Mouse (Mus musculus) urinary bladder, postnatal 4 days (tissue): ENCODE measurements around the gene Capzb.

Experiments
- DNase-seq, 2 experiments: peaks; one replicate each; pipeline ENCODE4 v3.0.0; 2021 to 2022; ENCODE audit warnings: low spot score in 2 of 2

The Capzb gene

DNA sequence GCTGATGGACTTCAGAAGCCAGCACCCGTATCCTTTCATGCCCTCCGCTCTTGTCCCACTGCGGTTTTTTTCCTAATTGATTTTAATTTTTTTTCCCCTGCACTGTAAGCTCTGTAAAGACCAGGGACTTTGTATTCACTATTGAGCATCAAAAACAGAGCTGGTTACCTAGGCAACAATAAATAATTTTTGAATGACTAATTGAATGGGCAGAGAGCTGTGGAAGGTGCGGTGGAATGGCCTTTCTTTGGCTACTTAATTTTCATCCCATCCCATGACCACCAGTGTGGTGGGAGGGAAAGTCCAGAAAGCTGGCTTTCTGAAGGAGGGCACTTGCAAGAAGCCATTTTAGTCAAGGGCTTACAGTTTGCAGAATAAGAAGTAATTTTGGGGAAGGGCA lies 41.6 kb downstream of the Capzb start:
- DNase-seq, result no peak

GRCm38 (mm10) chr4:139235556-139235955 lies 42.9 kb downstream of the Capzb start:
- DNase-seq, result no peak

DNA sequence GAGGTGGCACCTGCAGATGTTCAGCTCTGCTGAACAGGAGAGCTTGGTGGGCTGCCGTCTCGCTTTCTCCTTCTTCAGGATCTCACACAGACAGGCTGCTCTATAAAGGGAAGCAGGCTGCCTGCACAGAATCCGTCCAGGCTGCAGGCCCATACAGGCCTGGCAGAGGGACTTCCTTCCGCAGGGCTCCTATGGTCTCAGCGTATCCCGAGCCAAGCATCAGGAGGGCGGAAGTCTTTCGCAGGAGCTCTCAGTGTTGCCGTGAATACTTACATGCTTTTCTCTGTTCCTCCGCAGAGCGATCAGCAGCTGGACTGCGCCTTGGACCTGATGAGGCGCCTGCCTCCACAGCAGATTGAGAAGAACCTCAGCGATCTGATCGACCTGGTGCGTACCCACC lies 45.9 kb downstream of the Capzb start:
- no peak for DNase-seq

DNA sequence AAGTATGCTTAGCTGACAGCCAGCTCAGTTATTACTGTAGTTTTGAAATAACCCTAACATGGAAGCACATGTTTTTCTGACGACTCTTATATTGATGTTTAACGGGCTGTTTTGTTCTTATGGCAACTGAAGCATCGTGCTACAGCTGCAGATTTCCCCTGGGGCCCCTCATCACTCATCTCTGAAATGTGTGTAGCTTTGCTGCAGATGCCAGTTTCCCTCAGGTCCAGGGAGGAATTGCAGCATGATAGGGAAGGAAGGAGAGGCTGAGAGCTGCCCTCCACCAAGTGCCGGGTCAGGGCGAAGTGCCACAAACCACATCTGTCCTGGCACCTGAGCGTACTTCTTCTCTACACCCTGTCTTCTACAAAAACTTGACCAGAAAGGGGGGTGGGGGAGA lies 47.6 kb downstream of the Capzb start:
- no peak for DNase-seq

DNA sequence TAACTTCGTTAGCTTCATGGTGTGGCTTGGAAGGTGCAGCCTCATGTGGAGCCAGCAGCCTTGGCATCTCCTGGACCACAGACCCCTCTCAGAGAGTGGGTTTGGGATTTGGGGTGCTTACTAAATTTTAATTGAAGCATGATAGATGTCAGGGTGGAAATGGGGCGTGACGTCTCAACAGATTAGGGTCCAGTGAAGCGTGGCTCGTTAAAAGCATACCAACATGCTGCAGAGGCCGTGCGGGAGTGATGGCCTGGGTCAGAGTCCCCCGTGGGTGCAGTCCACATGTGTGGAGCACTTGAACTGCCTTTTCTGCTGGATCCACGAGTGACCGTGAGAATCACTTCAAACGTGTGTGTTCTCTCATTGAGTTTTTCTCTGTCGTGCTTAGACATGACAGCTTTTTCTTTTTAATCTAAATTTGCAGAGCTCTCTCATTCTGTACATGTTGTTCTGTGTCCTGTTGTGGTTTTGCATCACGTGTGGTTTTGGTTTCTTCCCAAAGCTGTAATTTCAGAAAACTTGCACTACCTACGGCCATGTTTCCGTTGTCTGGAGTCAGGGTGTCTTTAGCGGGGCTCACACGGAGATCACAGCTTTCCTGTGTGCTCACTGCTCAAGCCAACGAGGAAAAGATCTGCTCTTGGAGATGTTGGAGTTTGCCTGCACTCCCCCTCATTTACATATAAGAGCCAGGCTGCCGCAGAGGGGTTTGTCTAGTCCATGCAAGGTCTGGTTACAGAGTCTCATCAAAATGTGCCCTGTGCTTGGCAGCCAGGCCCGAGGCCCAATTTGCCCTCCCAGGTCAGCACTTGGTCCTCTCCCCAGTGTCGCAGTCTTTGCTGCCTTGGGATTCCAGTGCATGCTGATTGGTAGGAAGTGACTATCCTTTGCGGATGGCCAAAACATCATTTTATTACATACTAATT lies 49.2 kb downstream of the Capzb start:
- no peak for DNase-seq

GRCm38 (mm10) chr4:139242607-139242955 lies 49.9 kb downstream of the Capzb start:
- DNase-seq, result no peak

DNA sequence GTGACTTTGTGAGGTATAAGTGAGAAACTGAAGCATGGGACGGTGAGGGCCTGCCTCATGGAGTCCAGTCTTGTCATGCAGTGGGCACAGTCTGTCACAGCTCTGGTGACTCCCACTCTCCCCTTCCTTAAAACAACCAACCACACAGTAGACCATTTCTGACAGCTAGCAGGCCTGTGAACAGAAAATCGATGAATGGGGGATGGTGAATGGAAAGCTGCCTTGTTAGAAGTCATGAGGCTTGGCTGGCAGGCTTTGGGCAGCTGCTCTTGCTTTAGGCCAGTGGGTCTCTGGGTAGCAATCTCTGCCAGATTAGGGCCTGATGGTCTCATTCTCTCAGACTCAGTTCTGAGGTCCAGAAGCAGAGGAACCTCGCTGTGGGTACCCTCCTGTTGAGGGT lies 51.5 kb downstream of the Capzb start:
- DNase-seq, result no peak

GRCm38 (mm10) chr4:139244766-139245165 lies 52.1 kb downstream of the Capzb start:
- DNase-seq, result no peak

- DNase-seq, result no peak
Observed at GRCm38 (mm10) chr4:139245534-139245933, 52.8 kb downstream of the Capzb start.

DNA sequence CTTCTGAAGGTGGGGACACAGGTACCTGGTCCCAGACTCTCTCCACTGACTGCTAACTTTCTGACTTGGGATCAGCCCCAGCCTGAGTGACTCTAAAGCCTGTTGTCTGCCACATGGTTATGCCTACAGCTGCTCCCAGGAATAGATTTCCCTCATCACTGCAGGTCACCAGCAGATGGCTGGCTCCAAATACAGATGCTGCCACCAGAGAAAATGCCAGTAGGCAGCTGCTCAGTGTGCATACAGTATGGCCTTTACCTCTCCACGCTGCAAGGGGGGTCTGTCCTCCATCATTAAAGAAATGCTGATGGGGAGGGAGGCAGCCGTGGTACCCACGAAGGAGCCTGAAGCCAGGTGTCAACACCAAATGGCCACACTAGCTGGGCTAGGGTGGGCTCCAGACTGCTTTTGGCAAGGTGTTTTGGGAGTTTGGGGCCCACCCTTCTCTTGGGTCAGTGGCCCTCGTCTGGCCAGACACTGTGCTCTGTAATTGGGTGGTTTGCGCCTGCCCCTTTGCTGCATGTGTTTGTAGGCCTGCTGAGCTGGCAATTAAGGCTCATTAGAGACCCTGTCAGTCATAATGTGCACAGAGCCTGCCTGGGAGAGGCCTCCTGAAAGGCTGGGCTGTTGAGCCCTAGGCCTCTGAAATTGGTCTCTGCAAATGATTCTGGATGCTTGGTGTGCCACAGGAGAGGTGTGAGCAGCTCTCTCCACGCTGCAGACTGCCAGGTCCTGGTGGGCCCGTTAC lies 53.6 kb downstream of the Capzb start:
- no peak for DNase-seq

DNA sequence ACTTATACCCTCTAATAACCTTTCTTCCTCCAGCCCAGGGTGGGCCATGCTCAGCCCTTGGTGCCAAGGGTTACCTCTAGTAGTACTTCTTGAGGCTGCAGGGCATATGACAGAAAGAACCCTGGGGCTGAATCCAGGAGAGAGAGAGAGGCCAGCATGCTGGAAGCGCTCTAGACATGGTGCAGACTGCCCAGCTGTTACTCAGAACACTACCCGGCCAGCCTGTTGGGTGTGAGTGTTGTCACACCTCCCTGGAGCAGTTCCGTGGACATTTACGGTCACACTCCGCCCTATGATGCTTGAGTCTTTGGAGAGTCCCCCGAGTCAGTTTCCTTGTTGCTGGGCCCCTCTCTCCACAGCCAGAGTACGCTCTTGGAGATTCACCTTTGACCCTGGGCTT lies 55.3 kb downstream of the Capzb start:
- no peak for DNase-seq

- DNase-seq, result no peak
Observed at GRCm38 (mm10) chr4:139248736-139249135, 56.0 kb downstream of the Capzb start.

GRCm38 (mm10) chr4:139250043-139250442 lies 57.3 kb downstream of the Capzb start:
- peak in 1 of 2 experiments; percentile 44 for DNase-seq

DNA sequence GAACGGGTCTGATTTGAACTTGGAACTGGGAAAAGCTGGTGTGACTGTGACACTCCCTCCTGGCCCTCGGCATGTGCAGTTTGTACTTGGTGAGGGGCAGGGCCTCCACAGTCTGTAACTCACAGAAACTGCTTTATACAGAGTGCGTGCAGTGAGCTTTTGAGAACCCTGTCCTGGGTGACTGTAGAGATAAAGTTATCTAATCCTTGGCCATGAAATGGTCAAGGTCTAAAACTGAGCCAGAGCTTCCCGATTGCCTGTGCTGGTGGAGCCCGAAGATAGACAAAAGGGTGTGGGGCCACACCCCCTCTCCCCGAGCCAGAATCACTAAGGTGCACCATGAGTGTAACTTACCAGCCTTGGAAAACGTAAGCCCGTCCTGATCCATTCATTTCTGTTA lies 58.2 kb downstream of the Capzb start:
- DNase-seq, result no peak

GRCm38 (mm10) chr4:139252051-139252760 lies 59.5 kb downstream of the Capzb start:
- peak; percentile 72 to 78 for DNase-seq

DNA sequence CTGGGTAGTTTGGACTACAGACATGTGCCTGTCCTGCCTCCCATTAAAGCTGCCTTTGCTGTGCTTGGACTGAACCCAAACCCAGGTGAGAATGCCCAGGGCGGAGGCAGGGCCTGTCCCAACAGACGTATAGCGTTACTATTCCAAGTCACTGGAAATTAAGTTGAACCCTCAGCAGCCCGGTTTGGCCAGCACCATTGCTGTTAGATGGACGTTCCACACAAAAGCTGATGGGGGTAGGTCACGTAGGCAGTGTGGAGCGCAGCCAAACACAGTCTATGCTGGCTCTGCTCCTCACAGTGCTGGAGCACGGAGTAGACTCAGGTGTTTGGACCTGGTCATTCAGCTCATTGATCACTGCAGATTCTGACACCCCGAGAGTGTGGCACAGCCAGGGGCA lies 60.5 kb downstream of the Capzb start:
- no peak for DNase-seq

- DNase-seq, result no peak
Observed at GRCm38 (mm10) chr4:139256146-139256545, 63.4 kb downstream of the Capzb start.

- no peak for DNase-seq
Observed at GRCm38 (mm10) chr4:139256708-139257107, 64.0 kb downstream of the Capzb start.

DNA sequence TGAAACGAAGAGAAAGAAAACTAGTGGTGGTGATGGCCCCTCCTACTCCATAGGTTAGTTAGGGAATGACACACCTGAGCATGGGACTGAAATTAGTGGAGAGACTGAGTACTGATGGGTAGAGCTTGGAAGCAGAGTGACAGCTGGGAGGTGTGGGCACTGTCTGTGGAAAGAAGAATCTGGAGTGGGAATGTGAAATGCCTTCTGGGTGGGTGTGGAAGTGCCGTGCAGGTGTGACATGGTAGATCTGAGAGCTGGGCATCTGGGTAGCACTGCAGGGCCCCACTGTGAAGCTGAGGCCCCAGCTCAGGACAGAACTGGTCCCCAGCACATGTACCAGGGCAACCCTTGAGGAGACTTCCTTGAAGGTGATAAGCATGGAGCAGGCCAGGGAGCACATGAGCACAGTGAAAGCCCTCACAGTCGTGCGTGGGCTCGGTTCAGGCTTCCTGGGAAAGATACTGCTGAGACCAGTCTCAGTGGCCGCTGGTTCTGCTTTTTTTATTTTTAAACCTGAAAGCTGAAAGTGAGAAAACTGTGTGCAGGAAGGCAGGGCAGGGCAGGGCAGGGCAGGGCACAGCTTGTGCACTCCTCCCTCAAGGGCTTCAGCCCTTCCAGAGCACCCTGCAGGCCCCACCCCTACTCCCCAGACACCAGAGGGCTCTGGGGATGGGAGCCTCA lies 66.1 kb downstream of the Capzb start:
- DNase-seq, result no peak

- DNase-seq, result no peak
Observed at GRCm38 (mm10) chr4:139259302-139259871, 66.7 kb downstream of the Capzb start.

GRCm38 (mm10) chr4:139262981-139263380 lies 70.3 kb downstream of the Capzb start:
- no peak for DNase-seq
